Mouse (Mus musculus) midbrain, embryonic 14.5 days (tissue): ENCODE data around the gene Gjc2. TPM values are rescaled to one million over a fixed set of nuclear protein-coding genes. Genes with fewer than 3 reads are reported as not detected.
"Not testable (repeated sequence)": the region's sequence is repeated elsewhere in the genome, so short reads cannot be mapped to it uniquely, and the experiment has no call there.

ENCODE experiments used
- ATAC-seq: fragments of 200-750 bp; cut with Nextera tagmentation; 2 replicates; pipeline ENCODE4 v1.8.0; 2017; ENCODE audit warnings: moderate number of reproducible peaks, moderate library complexity; ENCODE audit not compliant: low FRiP score, low TSS enrichment
- DNase-seq: peaks from one replicate; pipeline ENCODE4 v3.0.0-alpha.2; 2015
- H3K27ac ChIP-seq: fragments of 300-500 bp; sonication (generic); replicated peaks from 2 replicates; pipeline ENCODE4 v1.5.1; 2014; ENCODE audit warnings: mild to moderate bottlenecking, low read depth, low read length, moderate library complexity
- H3K27me3 ChIP-seq: fragments of 300-500 bp; sonication (generic); 2 replicates; pipeline ENCODE4 v1.6.1; 2014; ENCODE audit warnings: low read length, control low read depth, mixed read lengths; ENCODE audit not compliant: control insufficient read depth, insufficient read depth
- H3K36me3 ChIP-seq: fragments of 300-500 bp; sonication (generic); 2 replicates; pipeline ENCODE4 v1.6.1; 2014; ENCODE audit warnings: low read length, control low read depth; ENCODE audit not compliant: control insufficient read depth, insufficient read depth
- H3K4me1 ChIP-seq: fragments of 300-500 bp; sonication (generic); 2 replicates; pipeline ENCODE4 v1.6.1; 2014; ENCODE audit warnings: mild to moderate bottlenecking, antibody characterized with exemption, low read length, control low read depth; ENCODE audit not compliant: control insufficient read depth, insufficient read depth
- H3K4me2 ChIP-seq: fragments of 300-500 bp; sonication (generic); 2 replicates; pipeline ENCODE4 v1.6.1; 2014; ENCODE audit warnings: mild to moderate bottlenecking, low read length, moderate library complexity
- H3K4me3 ChIP-seq: fragments of 300-500 bp; sonication (generic); replicated peaks from 2 replicates; pipeline ENCODE4 v1.5.1; 2014; ENCODE audit warnings: low read depth, low read length
- H3K9ac ChIP-seq: fragments of 300-500 bp; sonication (generic); replicated peaks from 2 replicates; pipeline ENCODE4 v1.6.1; 2014; ENCODE audit warnings: mild to moderate bottlenecking, low read length, moderate library complexity
- H3K9me3 ChIP-seq: fragments of 300-500 bp; sonication (generic); 2 replicates; pipeline ENCODE4 v1.6.1; 2016; ENCODE audit warnings: low read length, control low read depth, mixed read lengths; ENCODE audit not compliant: control insufficient read depth
- WGBS: fragments of 180-500 bp; shearing (Covaris S2); extraction: QIAGEN DNeasy Blood & Tissue Kit; methylation state at CpG from one replicate; pipeline ENCODE4 v1.1.7; 2014; 5-methylcytosine and 5-hydroxymethylcytosine counted together
- polyA plus RNA-seq: library from polyadenylated mRNA; unstranded; fragments of >200 nt; fragmentation: Nextera tagmentation; extraction: Ambion mirVana; gene quantifications from 2 replicates; pipeline ENCODE4 v1.2.1, GENCODE M21; 2014

The Gjc2 gene
- polyA plus RNA-seq, 1 experiment from 2014 or later: 0.18 TPM

DNA sequence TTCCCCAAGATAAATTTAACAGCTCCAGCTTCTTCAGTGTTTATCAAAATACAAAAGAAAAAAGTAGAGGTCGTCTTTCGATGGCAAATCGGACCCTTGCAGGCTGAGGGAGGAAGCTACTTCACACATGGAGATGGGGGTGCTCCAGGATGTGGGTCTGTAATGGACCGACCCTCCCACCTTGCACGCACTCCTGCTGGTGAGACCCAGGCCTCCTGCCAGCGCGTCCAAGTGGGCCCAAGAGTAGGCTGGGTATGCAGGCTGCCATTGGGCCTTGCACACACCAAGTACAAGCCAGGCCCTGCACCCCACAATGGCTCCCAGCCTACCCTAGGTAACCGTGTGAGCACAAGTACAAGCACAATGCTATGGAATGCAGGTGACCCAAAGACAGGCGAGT, 28.5 kb upstream of the Gjc2 start:
- Histone ChIP-seq H3K4me1 (peaks cover 11% of the 10 kb centered on the region), H3K36me3 (peaks cover 30% of the 10 kb centered on the region)
- H3K4me2 ChIP-seq, DNase-seq, H3K4me3 ChIP-seq, H3K27ac ChIP-seq, H3K27me3 ChIP-seq, ATAC-seq, H3K9me3 ChIP-seq, H3K9ac ChIP-seq: not testable (repeated sequence)
- 92% methylated on average over 7 of the region's 9 CpGs for whole genome bisulfite sequencing

DNA sequence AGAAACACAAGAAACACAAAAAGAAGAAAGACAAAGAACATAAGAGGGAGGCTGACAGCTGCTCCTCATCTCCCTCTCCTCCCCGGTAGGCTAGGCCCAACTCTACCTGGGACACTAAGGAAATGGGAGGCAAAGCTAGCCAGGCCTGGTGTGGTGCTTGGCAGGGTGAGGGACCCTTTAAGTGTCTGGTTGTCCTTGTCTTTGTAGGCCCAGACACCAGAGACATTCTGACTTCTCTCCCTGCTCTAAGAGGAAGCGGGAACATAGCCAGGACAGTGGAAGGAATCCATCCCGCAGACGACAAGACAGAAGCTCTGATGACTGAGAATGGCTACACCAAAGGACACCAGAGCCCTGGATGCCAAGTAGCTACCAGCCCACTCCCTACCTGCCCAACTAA, 27.0 kb upstream of the Gjc2 start:
- Histone ChIP-seq H3K27ac (no peak overlapping the region), H3K9ac (no peak overlapping the region), H3K4me1 (peaks cover 11% of the 10 kb centered on the region), H3K36me3 (peaks cover 45% of the 10 kb centered on the region), H3K4me3 (no peak overlapping the region), H3K4me2 (no peak overlapping the region), H3K9me3 (no peaks in the 10 kb centered on the region), H3K27me3 (no peaks in the 10 kb centered on the region)
- WGBS: 88% methylated on average over 4 of the region's 4 CpGs
- ATAC-seq: no peak
- DNase-seq: no peak

DNA sequence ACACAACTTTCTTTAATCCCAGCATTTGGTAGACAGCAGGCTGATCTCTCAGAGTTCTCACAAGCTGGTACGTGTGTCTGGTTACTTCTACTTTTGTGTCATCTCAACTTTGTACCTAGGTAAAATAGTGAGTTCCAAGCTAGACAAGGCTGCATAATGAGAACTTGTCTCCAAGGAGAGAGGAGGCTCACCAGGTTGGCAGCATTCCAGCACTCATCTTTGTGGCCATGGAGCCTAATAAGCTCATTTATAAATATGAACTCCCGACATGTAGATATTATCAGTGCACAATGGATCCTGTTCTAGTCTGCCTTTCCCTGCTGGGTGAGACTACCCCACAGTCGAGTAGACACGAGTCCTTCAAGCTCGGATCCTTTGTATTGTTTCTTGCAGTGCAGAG, 26.6 kb upstream of the Gjc2 start:
- Histone ChIP-seq H3K4me1 (peaks cover 11% of the 10 kb centered on the region), H3K4me2 (peak overlapping the region; percentile 86), H3K4me3 (no peak overlapping the region), H3K9me3 (no peaks in the 10 kb centered on the region), H3K9ac (no peak overlapping the region; the same call in 1 of the 2 replicates), H3K27ac (no peak overlapping the region), H3K36me3 (peaks cover 49% of the 10 kb centered on the region), H3K27me3 (no peaks in the 10 kb centered on the region)
- DNase-seq (peak; percentile 26), ATAC-seq (no peak)
- WGBS: 55% methylated on average over 5 of the region's 5 CpGs

DNA sequence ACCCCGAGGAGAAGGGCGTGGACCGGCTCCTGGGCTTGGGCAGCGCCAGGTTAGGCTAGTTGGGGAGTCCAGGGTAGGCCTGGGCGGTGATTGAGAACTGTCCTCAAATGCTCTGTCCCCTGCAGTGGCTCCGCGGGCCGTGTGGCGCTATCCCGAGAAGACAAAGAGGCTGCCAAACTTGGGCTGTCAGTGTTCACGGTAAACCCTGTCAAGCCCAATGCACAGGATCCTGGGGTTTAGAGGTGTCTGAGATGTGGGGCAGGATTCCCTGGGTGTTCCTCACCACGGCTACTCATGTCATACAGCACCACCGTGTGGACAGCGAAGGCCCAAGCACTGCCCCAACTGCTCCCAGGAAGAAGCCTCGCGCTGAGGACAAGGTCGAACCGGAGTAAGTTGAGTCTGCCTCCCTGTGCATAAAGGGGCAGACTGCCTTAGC, 26.0 kb upstream of the Gjc2 start:
- 11% methylated on average over 18 of the region's 18 CpGs for WGBS
- Histone ChIP-seq H3K36me3 (peaks cover 52% of the 10 kb centered on the region), H3K4me1 (peaks cover 11% of the 10 kb centered on the region), H3K4me3 (peak overlapping the region; percentile 89), H3K9me3 (no peaks in the 10 kb centered on the region), H3K9ac (peak overlapping the region; percentile 87), H3K27ac (peak overlapping the region; percentile 89), H3K4me2 (peak overlapping the region; percentile 86), H3K27me3 (no peaks in the 10 kb centered on the region)
- ATAC-seq: peak; percentile 61
- peak; percentile 79 for DNase-seq

DNA sequence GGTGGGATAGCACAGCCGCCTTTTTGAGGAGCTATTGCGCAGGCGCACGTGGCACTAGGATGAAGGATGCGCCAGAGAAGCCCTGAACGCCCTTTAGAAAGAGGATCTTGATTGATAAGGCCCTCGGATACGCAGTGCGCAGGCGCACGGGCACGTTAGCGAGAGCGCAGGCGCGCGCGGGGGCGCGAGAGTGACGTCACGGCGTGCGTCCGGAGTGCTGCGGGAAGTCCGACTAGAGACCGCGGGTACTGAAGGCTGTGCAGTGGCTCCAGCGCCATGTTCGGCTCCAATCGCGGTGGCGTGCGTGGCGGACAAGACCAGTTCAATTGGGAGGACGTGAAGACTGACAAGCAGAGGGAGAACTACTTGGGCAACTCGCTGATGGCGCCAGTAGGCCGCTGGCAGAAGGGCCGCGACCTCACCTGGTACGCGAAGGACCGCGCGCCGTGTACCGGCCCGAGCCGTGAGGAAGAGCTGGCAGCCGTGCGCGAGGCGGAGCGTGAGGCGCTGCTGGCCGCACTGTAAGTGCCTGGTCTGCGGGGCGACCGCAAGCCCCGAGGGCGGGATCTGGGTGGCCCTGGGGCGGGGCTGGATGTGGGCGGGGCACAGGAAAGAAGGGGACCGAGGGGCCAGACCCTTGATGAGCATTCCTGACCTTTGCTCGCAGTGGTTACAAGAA, 25.3 kb upstream of the Gjc2 start, which contains the start of gene 2310033P09Rik:
Gene 2310033P09Rik, plus strand, starts transcription at position 169 of the 679 bp plus-strand sequence.
- H3K27ac ChIP-seq: peak within 1 kb of the TSS; percentile 89
- peak within 1 kb of the TSS; percentile 89 for H3K4me3 ChIP-seq
- H3K4me2 ChIP-seq: peak within 1 kb of the TSS; percentile 86
- ATAC-seq (peak; percentile 92), DNase-seq (peak; percentile 99)
- peaks cover 50% of the 10 kb centered on the region for H3K36me3 ChIP-seq
- H3K4me1 ChIP-seq: peaks cover 11% of the 10 kb centered on the region
- WGBS: under 1% methylated on average over 67 of the region's 67 CpGs
- H3K9me3 ChIP-seq: no peaks in the 10 kb centered on the region
- no peaks in the 10 kb centered on the region for H3K27me3 ChIP-seq
- peak within 1 kb of the TSS; percentile 87 for H3K9ac ChIP-seq

DNA sequence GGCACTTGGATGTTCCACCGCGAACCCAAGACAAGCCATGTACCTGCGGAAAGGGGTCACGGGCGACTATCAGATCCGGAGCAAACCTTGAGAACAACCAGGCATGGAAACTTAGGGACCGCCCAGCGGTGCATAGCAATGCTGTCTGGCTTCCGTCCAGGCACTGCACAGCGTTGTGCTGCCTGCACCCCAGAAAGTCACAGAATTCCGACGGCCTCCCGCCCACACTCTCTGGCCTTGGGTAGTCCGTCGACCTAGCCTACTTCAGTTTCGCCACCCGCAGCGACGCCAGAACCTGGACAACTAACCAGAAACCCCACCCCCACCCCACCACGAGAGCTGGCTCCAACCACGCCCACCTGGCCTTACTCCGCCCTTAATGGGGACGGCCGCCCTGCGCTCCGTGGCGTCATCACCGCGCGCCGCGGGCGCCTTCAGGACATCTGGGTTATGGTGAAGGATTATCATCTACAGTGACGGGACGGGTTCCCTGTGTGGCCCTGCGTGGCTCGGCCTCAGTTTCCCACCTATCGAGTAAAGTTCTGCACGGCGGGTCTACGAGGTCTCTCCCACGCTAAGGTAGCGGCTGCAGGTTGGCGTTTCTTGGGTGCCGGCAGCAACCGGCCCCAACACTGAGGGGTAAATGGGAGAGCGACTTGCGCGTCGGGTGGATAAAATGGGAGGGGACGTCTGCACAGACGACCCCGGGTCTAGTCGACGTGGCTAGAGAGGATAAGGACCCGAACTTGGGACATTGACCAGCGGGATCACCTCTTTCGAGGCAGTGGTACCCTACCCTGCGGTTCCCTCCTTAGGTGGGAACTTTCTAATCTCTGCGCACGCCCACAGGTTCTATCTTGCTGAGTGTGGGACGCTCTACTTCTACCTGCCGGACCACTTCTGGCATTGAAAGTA, 19.3 kb upstream of the Gjc2 start, which contains the start of gene Mrpl55:
Gene Mrpl55, plus strand, starts transcription at position 406 of the 915 bp plus-strand sequence.
- DNase-seq (peak; percentile 98), ATAC-seq (peak; percentile 92)
- Histone ChIP-seq H3K9me3 (no peaks in the 10 kb centered on the region), H3K27me3 (no peaks in the 10 kb centered on the region), H3K4me1 (peaks cover 14% of the 10 kb centered on the region), H3K27ac (peak within 1 kb of the TSS; percentile 39), H3K4me3 (peak within 1 kb of the TSS; percentile 72), H3K4me2 (peak within 1 kb of the TSS; percentile 89), H3K9ac (peak within 1 kb of the TSS; percentile 58), H3K36me3 (peaks cover 23% of the 10 kb centered on the region)
- under 1% methylated on average over 63 of the region's 63 CpGs for WGBS

DNA sequence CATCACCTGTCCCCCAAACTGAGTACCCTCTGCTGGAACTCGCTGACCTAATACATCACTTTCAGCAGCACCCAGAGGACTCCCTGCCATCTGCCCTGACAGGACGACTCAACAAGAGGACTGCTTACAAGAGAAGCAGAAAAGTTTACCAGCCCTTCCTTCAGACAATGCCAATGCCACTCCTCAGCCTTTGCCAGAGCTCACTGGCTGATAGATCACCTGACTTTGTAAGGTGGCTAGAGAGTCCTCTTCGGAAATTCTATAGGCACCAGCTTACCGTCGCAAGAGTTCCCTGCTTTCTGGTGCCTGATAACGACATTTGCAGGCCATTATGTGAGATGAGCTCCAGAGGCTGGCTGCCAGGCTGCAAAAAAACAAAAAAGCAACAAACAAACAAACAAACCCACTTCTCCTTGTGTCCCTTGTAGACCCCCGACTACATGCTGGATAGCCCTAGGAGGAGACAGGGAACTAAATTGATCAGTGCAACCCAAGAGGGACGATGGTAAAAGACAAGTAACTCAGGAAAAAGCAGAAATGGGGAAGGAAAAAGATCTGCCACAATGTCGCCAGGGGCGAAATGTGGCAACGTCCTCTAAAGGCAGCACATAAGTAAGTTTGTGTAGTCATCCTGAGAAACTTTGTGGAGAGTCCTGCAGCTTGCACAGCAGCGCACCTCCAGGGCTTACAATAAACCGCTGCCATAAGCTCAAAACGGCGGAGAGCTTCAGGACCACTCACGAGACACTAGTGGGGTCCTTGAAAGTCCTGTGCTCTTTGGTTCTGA, 18.4 kb upstream of the Gjc2 start:
- no peak overlapping the region for H3K27ac ChIP-seq
- no peaks in the 10 kb centered on the region for H3K9me3 ChIP-seq
- H3K4me3 ChIP-seq: peak overlapping the region; percentile 72
- no peak for DNase-seq
- WGBS: 38% methylated on average over 16 of the region's 16 CpGs
- peaks cover 14% of the 10 kb centered on the region for H3K4me1 ChIP-seq
- ATAC-seq: no peak
- H3K36me3 ChIP-seq: peaks cover 22% of the 10 kb centered on the region
- peak overlapping the region; percentile 89 for H3K4me2 ChIP-seq
- H3K9ac ChIP-seq: peak overlapping the region; percentile 58
- no peaks in the 10 kb centered on the region for H3K27me3 ChIP-seq

DNA sequence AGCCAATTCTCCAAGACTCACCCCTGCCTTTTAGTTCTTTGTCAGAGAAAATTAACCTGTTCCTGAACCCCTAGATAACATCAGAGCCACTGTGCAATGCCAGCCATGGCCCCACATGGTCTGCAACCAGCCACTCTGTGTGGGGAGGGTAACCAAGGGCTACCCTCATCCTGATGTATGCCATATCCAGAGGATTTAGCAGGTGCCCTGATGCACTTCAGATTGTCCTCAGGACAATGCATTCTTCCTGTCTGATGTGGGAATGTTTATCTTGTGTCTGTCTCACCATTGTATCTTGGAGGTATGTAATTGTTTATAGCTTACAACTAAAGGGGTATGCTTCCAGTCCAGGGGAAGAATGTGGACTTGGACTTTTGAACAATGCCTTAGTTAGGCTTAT, 13.2 kb upstream of the Gjc2 start:
- no peaks in the 10 kb centered on the region for H3K36me3 ChIP-seq
- no peak for DNase-seq
- ATAC-seq: no peak
- no peak overlapping the region for H3K4me3 ChIP-seq
- no peaks in the 10 kb centered on the region for H3K9me3 ChIP-seq
- H3K4me1 ChIP-seq: peaks cover 1% of the 10 kb centered on the region; the same call in 1 of the 2 replicates
- no peak overlapping the region for H3K4me2 ChIP-seq
- H3K27me3 ChIP-seq: no peaks in the 10 kb centered on the region
- H3K9ac ChIP-seq: no peak overlapping the region
- H3K27ac ChIP-seq: no peak overlapping the region
